Mouse (Mus musculus): Measurements from ENCODE around the gene Rnf17. TPM values are rescaled to one million over a fixed set of nuclear protein-coding genes. Genes with fewer than 3 reads are reported as not detected.

Rnf17 gene
- total and polyA plus RNA-seq, 2 experiments from 2014 or later, result 1.0 TPM; not detected in 1

- ATAC-seq (no peak), DNase-seq (ENCODE audit: low spot score) (no peak)
- Histone ChIP-seq H3K36me3 (ENCODE audit: insufficient read depth, low read length) (no peaks in the 10 kb centered on the region), H3K4me3 (ENCODE audit: low read length) (no peak overlapping the region), H3K9me3 (ENCODE audit: low read length) (no peaks in the 10 kb centered on the region), H3K4me2 (ENCODE audit: low read depth, low read length) (no peak overlapping the region), H3K27me3 (ENCODE audit: insufficient read depth, low read length) (no peaks in the 10 kb centered on the region), H3K27ac (no peak overlapping the region), H3K9ac (replicated peaks; ENCODE audit: low read length) (no peak overlapping the region), H3K4me1 (ENCODE audit: insufficient read depth, low read length) (no peaks in the 10 kb centered on the region)
- 94% methylated on average over 4 of the region's 4 CpGs for WGBS
- no peak for TF ChIP-seq CTCF (IDR thresholded peaks at IDR 0.05; ENCODE audit: low read depth)
These were observed 143.1 kb downstream of the Rnf17 start for GRCm38 (mm10) chr14:56545491-56545890.

- no peak for DNase-seq (ENCODE audit: low spot score)
- WGBS, result 80% methylated on average over 4 of the region's 4 CpGs
- no peak for ATAC-seq
- Histone ChIP-seq H3K36me3 (ENCODE audit: insufficient read depth, low read length) (no peaks in the 10 kb centered on the region; the same call in 1 of the 2 replicates), H3K4me1 (ENCODE audit: insufficient read depth, low read length) (no peaks in the 10 kb centered on the region), H3K27me3 (ENCODE audit: insufficient read depth, low read length) (no peaks in the 10 kb centered on the region), H3K4me2 (ENCODE audit: low read depth, low read length) (no peak overlapping the region), H3K9me3 (ENCODE audit: low read length) (no peaks in the 10 kb centered on the region), H3K9ac (replicated peaks; ENCODE audit: low read length) (no peak overlapping the region), H3K27ac (no peak overlapping the region), H3K4me3 (ENCODE audit: low read length) (no peak overlapping the region)
- no peak for TF ChIP-seq CTCF (IDR thresholded peaks at IDR 0.05; ENCODE audit: low read depth)
These were observed 148.6 kb downstream of the Rnf17 start for GRCm38 (mm10) chr14:56550960-56551359.

- Histone ChIP-seq H3K4me1 (ENCODE audit: insufficient read depth, low read length) (no peaks in the 10 kb centered on the region), H3K27ac (no peak overlapping the region), H3K36me3 (ENCODE audit: insufficient read depth, low read length) (no peaks in the 10 kb centered on the region; the same call in 1 of the 2 replicates), H3K4me3 (ENCODE audit: low read length) (no peak overlapping the region), H3K9ac (replicated peaks; ENCODE audit: low read length) (no peak overlapping the region), H3K4me2 (ENCODE audit: low read depth, low read length) (no peak overlapping the region), H3K9me3 (ENCODE audit: low read length) (no peaks in the 10 kb centered on the region), H3K27me3 (ENCODE audit: insufficient read depth, low read length) (no peaks in the 10 kb centered on the region)
- no peak for ATAC-seq
- no peak for DNase-seq (ENCODE audit: low spot score)
- TF ChIP-seq CTCF (IDR thresholded peaks at IDR 0.05; ENCODE audit: low read depth), result no peak
- 88% methylated on average over 6 of the region's 6 CpGs for WGBS
These were observed 150.5 kb downstream of the Rnf17 start for GRCm38 (mm10) chr14:56552924-56553323.

- Histone ChIP-seq H3K27me3 (ENCODE audit: insufficient read depth, low read length) (no peaks in the 10 kb centered on the region), H3K36me3 (ENCODE audit: insufficient read depth, low read length) (no peaks in the 10 kb centered on the region; the same call in 1 of the 2 replicates), H3K27ac (no peak overlapping the region), H3K4me1 (ENCODE audit: insufficient read depth, low read length) (no peaks in the 10 kb centered on the region), H3K9ac (replicated peaks; ENCODE audit: low read length) (no peak overlapping the region), H3K4me3 (ENCODE audit: low read length) (no peak overlapping the region), H3K4me2 (ENCODE audit: low read depth, low read length) (no peak overlapping the region), H3K9me3 (ENCODE audit: low read length) (no peaks in the 10 kb centered on the region)
- TF ChIP-seq CTCF (IDR thresholded peaks at IDR 0.05; ENCODE audit: low read depth), result no peak
- no peak for ATAC-seq
- WGBS, result 89% methylated on average over 7 of the region's 7 CpGs
- DNase-seq (ENCODE audit: low spot score), result peak; percentile 5
These were observed 150.9 kb downstream of the Rnf17 start for GRCm38 (mm10) chr14:56553331-56553730.

- no peak for ATAC-seq
- no peak for DNase-seq (ENCODE audit: low spot score)
- Histone ChIP-seq H3K9ac (replicated peaks; ENCODE audit: low read length) (no peak overlapping the region), H3K27me3 (ENCODE audit: insufficient read depth, low read length) (no peaks in the 10 kb centered on the region), H3K9me3 (ENCODE audit: low read length) (no peaks in the 10 kb centered on the region), H3K4me1 (ENCODE audit: insufficient read depth, low read length) (no peaks in the 10 kb centered on the region), H3K36me3 (ENCODE audit: insufficient read depth, low read length) (no peaks in the 10 kb centered on the region; the same call in 1 of the 2 replicates), H3K4me2 (ENCODE audit: low read depth, low read length) (no peak overlapping the region), H3K27ac (no peak overlapping the region), H3K4me3 (ENCODE audit: low read length) (no peak overlapping the region)
- 99% methylated on average over 2 of the region's 2 CpGs for WGBS
- TF ChIP-seq CTCF (IDR thresholded peaks at IDR 0.05; ENCODE audit: low read depth), result no peak
These were observed 152.3 kb downstream of the Rnf17 start for GRCm38 (mm10) chr14:56554716-56555115.

- no peaks in the 10 kb centered on the region for H3K9me3 ChIP-seq (ENCODE audit: low read length)
- ATAC-seq (no peak), DNase-seq (ENCODE audit: low spot score) (no peak)
- no peak for TF ChIP-seq CTCF (IDR thresholded peaks at IDR 0.05; ENCODE audit: low read depth)
- 92% methylated on average over 3 of the region's 3 CpGs for WGBS
- H3K27ac ChIP-seq, result no peak overlapping the region
- H3K4me2 ChIP-seq (ENCODE audit: low read depth, low read length), result no peak overlapping the region
- no peaks in the 10 kb centered on the region for H3K4me1 ChIP-seq (ENCODE audit: insufficient read depth, low read length)
- no peak overlapping the region for H3K4me3 ChIP-seq (ENCODE audit: low read length)
- H3K9ac ChIP-seq (replicated peaks; ENCODE audit: low read length), result no peak overlapping the region
- peaks cover 8% of the 10 kb centered on the region; the same call in 1 of the 2 replicates for H3K36me3 ChIP-seq (ENCODE audit: insufficient read depth, low read length)
- H3K27me3 ChIP-seq (ENCODE audit: insufficient read depth, low read length), result no peaks in the 10 kb centered on the region
These were observed 156.8 kb downstream of the Rnf17 start for GRCm38 (mm10) chr14:56559134-56559533.

- ATAC-seq (no peak), DNase-seq (ENCODE audit: low spot score) (no peak)
- WGBS, result 84% methylated on average over 7 of the region's 7 CpGs
- H3K36me3 ChIP-seq (ENCODE audit: insufficient read depth, low read length), result peaks cover 8% of the 10 kb centered on the region; the same call in 1 of the 2 replicates
- H3K4me3 ChIP-seq (ENCODE audit: low read length), result no peak overlapping the region
- TF ChIP-seq CTCF (IDR thresholded peaks at IDR 0.05; ENCODE audit: low read depth), result no peak
- H3K27ac ChIP-seq, result no peak overlapping the region
- H3K9ac ChIP-seq (replicated peaks; ENCODE audit: low read length), result no peak overlapping the region
- H3K4me2 ChIP-seq (ENCODE audit: low read depth, low read length), result no peak overlapping the region
- H3K9me3 ChIP-seq (ENCODE audit: low read length), result no peaks in the 10 kb centered on the region
- H3K4me1 ChIP-seq (ENCODE audit: insufficient read depth, low read length), result no peaks in the 10 kb centered on the region
- no peaks in the 10 kb centered on the region for H3K27me3 ChIP-seq (ENCODE audit: insufficient read depth, low read length)
These were observed 165.1 kb downstream of the Rnf17 start for GRCm38 (mm10) chr14:56567476-56567875.
